Mouse (Mus musculus): ENCODE results near the gene Irf7. TPM values are rescaled to one million over a fixed set of nuclear protein-coding genes. Genes with fewer than 3 reads are reported as not detected.

Irf7 gene
- 1 to 10 TPM in 1 of 2 experiments, under 1 TPM in 1; 0.71 to 2.5 TPM for total RNA-seq (2021)
- long read RNA-seq, experiment 1, partial matches to known transcripts = 0 of 2 reads
- long read RNA-seq, experiment 1, other reads (novel, unspliced or antisense) = 1 of 2 reads
- long read RNA-seq, experiment 2, partial matches to known transcripts = 1 of 1 reads
- long read RNA-seq, experiment 2, other reads (novel, unspliced or antisense) = 0 of 1 reads

DNA sequence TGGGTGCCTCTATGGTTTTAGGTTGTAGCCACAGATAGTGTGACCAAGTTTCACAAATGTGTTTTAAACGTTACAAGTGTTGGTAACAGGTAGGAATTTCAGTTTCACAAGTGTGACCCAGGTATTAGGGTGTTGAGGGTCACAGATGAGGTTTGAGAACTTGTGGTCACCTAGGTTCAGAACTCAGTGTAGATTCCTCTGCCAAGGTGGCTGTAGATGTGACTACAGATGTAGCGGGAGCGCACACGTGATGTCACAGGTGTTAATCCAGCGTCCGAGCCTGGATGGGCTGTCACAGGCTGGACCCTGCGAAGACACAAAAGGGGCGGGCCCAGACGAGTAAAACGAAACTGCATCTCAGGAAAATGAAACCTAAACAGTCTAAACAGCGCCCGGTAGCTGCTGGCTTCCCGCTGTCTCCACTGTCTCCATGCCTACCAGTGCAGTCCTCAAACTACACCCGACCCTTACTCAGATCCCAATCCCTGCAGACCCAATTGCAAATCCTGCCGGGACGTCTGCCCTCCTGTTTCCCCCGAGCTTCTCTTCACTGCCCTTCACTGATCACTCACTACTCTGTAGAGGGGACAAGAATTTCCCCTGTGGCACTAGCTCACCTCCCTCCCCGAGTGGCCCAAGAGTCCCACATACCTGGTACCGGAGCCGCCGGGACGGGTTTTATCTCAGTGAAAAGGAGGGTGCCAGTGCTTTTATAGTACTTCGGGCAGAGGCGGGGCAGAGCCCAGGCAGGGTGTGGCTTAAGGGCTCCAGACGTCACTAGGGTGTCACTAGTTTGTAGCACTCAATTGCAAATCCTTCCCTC is at the start of gene Irf7:
TSS of gene Irf7 (minus strand) at position 743 of the 823 bp plus-strand sequence.
- intact Hi-C loops (cut with DNase I) = loop anchor here (1.0 kb wide), 1 partner anchor 98 kb away; no protein-coding TSS in a partner anchor
- peak; percentile 53 to 57 for DNase-seq

DNA sequence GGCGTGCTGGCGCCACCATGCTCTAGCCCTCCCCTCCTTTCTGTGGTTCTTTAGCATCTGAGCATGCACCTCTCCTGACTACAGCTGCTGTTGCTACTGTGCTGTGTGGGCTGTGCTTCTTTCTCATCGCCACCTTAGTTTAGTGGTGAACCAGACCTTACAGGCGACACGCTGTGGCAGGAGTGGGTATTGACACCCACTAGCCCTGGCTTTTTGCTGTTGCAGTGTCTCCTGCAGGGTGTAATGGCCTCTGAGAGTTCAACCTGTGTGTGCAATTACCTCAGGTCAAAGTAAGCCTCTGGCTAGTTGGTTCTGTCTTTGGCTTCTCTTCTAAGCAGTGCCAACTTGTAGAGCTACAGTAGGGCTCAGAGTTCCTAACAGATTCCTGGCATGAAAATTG is 49.7 kb upstream of the Irf7 start:
- no peak for DNase-seq
- intact Hi-C loops (cut with DNase I) = no loop called here

DNA sequence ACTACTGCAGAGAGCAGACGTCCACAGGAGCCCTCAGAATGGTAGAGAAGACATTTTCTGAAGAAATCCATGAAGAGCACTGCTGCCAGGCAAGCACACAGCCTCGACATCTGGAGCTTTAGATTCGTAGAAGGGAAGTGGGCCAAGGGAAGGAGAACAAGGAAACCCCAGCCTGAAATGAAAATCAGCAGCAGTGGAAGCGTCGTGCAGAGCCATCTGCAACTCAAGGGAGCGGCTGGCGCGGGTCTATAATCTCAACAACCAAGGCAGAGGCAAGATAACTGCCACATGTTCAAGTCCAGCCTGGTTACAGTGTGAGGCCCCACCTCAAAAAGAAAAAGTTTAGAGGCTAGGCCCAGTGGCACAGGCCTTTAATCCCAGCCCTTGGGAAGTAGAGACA is 48.8 kb upstream of the Irf7 start:
- DNase-seq = no peak
- intact Hi-C loops (cut with DNase I) = no loop called here

GRCm38 (mm10) chr7:141314416-141314815 is 48.1 kb upstream of the Irf7 start:
- no peak for DNase-seq
- intact Hi-C loops (cut with DNase I) = no loop called here

DNA sequence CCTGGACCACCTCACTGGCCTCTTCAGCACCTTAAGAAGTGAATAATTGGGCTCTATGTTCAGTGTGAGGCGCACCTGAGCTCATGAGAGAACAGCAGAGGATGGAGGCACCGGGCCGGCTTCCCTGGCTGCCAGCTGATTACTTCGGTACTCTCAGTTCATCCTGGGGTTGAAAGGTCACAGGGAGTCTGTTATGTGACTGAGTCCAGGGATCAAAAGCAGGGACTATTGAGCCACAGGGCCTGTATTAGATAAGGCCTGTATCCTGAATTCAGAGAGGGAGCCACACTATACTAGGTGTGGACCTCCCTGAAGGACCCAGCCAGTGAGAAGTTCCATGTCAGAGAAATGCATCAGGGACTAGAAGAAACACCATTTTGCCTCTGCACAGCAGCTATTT is 38.3 kb upstream of the Irf7 start:
- DNase-seq = no peak
- intact Hi-C loops (cut with DNase I) = no loop called here

DNA sequence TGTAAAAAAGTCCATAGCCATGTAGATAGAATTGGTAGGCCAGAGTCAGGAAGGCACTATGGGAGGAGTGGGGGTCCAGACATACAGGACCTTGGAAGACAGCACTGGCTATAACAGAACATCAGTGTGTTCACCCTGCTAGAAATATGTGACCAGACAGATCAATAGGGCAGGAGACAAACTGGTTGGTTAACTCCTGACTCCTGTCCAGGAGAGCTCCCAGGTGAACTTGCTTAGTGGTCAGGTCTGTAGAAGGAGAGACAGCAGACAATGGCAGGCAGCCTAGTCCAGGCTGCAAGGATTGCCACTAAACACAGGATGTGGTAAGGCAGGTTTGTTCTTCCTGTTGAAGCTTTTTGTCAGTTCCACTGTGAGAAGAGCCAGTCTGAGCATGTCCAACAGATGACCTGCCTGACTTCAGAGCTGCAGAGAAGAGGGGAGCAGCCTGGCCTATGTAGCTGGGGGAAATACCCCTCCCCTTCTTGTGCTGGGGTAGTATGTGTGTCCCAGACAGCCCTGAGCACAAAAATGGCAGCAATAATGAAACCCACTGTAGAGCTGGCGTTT is 36.5 kb upstream of the Irf7 start:
- DNase-seq = no peak
- intact Hi-C loops (cut with DNase I) = no loop called here

GRCm38 (mm10) chr7:141301386-141301785 is 35.1 kb upstream of the Irf7 start:
- intact Hi-C loops (cut with DNase I) = no loop called here
- no peak for DNase-seq

- intact Hi-C loops (cut with DNase I) = no loop called here
- no peak for DNase-seq
These were observed 32.9 kb upstream of the Irf7 start for GRCm38 (mm10) chr7:141299175-141299574.

DNA sequence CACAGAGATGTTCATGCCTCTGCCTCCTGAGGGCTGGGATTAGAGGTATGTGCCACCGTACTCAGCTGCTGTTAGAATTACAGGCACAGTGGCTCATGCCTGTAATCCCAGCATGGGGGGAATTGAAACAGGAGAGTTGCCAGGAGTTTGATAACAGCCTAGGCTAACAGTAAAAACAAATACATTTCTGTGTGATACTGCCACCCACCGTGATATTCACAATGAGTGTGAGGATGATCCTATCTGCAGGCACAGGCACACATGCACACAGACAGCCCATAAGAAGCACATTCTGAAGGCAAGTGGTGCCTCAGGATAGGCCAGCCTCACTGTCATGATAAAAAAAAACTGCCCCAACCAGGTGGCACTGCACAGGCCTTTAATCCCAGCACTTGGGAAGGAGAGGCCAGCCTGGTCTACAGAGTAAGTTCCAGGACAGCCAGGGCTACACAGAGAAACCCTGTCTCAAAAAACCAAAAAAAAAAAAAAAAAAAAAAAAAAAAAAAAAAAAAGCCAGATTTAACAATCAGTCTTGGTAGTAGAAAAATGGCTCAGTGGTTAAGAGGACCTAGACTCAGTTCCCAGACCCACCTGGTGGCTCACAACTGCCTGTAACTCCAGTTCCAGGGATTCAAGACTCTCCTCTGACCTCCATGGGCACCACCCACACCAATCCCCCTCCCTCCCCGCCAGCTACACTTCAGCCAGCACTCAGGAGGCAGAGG is 31.8 kb upstream of the Irf7 start:
- intact Hi-C loops (cut with DNase I) = no loop called here
- DNase-seq = no peak

GRCm38 (mm10) chr7:141294479-141294878 is 28.2 kb upstream of the Irf7 start:
- intact Hi-C loops (cut with DNase I) = no loop called here
- DNase-seq = no peak

GRCm38 (mm10) chr7:141293852-141294471 is 27.7 kb upstream of the Irf7 start:
- intact Hi-C loops (cut with DNase I) = no loop called here
- DNase-seq = no peak

DNA sequence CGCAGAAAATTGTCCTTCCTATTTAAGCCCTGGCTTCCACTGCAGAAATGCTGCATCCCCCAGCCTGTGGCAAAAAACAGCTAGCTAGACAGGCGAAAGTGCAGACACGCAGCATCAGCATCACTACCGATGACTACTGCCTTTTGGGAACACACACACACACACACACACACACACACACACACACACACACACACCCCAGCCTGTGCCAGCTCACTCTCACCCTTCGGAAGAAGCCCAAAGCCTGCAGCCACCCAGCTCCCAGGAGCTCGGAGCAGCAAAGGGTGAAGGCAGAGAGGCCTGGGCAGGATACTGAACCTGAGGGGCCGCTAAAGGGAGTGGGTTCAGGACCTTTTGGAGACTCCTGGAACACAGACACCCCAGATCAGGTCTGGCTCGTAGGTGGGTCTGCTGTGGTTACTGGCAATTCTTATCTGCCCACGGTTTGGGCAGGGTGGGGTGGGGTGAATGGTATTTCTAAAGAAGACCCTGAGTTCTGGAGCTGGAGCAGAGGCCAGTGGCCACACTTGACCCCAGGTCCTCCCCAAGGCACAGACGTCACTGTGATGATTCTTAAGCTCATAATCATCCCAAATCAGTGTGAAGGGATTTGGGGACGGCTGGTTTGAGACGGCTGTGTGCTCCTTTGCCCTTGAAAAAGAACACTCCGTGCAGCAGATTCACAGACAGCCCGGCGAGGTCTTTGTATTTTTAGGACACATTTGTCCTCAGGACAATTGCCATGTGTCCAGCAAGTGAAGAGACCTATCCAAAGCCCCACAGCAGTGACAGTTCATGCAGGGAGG is 26.5 kb upstream of the Irf7 start:
- DNase-seq = no peak
- intact Hi-C loops (cut with DNase I) = no loop called here

DNA sequence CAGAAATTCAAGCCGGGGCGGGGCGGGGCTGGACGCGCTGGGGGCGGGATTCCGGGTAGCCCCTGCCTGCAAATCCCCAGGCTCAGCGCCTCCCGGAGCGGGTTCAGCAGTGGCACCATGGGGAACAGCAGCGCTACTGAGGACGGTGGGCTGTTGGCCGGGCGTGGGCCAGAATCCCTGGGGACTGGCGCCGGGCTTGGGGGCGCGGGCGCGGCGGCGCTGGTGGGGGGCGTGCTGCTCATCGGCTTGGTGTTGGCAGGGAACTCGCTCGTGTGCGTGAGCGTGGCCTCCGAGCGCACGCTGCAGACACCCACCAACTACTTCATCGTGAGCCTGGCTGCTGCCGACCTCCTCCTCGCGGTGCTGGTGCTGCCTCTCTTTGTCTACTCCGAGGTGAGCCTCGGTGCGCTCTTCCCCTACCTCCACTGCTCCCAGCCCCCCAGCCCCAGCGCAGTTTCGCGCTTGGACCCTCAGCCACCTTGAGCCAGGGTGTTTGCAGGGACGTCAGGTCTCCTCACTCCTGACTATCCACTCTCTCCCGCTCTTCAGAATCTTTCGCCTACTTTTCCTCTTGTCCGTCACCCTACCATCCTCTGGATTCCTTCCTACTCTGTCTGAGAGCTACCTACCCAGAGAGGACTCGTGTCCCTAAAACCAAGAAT is 25.8 kb upstream of the Irf7 start, which contains the start of gene Drd4:
TSS of gene Drd4 (plus strand) at position 86 of the 662 bp plus-strand sequence.
- intact Hi-C loops (cut with DNase I) = no loop called here
- no peak for DNase-seq

GRCm38 (mm10) chr7:141288042-141288441 is 21.8 kb upstream of the Irf7 start:
- no peak for DNase-seq
- intact Hi-C loops (cut with DNase I) = no loop called here

DNA sequence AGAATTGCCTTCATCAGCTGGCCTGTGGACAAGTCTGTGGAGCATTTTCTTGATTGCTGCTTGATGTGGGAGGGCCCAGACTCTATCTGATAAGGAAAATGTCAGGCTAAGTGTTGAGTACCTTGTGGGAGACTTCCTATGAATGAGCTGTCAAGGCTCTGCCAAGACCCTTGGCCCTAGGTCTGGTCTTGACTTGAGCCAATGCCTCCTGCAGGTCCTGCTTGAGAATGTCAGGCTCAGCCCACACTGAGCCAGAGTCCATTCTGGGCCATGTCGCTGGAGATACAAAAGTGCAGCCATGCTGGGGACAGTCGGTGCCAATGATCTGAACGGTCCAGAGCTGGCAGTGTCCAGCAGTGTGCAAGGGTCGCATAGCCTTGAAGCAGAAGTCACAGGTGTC is 16.5 kb upstream of the Irf7 start:
- no peak for DNase-seq
- intact Hi-C loops (cut with DNase I) = no loop called here

DNA sequence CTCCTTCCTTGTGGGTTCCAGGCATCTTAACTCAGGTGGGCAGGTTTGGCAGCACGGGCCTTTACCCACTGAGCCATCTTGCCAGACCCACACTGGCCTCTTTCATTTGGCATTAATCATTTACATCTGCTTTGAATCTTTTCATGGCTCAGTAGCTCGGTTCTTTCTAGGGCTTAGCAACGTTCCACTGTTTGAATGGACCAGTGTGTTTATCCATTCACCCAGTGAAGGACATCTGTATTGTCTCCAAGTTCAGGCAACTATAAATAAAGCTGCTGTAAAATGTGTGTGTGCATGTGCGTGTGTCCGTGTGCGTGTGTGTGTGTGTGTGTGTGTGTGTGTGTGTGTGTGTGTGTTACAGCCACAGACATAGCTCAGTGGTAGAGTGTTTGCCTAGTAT is 15.2 kb upstream of the Irf7 start:
- intact Hi-C loops (cut with DNase I) = no loop called here
- DNase-seq = no peak

GRCm38 (mm10) chr7:141278766-141279590 is 12.7 kb upstream of the Irf7 start, which contains the start of gene Sct:
Sct (minus strand) TSS chr7:141279133.
- DNase-seq = no peak
- intact Hi-C loops (cut with DNase I) = no loop called here

Data from gastrocnemius, postnatal 36 days (tissue).